Mouse (Mus musculus) thymus, adult 2 months (tissue): Measurements from ENCODE around the gene Lipa. TPM values are rescaled to one million over a fixed set of nuclear protein-coding genes. Genes with fewer than 3 reads are reported as not detected.

Source experiments
- DNase-seq: peaks from one replicate; pipeline ENCODE4 v3.0.0; 2021
- H3K27ac ChIP-seq: fragments of 200-500 bp; 2 replicates; pipeline ENCODE4 v1.5.1; 2012; ENCODE audit warnings: low read length, control low read depth; ENCODE audit not compliant: control insufficient read depth, insufficient read depth
- H3K27me3 ChIP-seq: fragments of 200-500 bp; 2 replicates; pipeline ENCODE4 v1.6.1; 2012; ENCODE audit warnings: mild to moderate bottlenecking, low read length, moderate library complexity, mixed read lengths; ENCODE audit not compliant: control insufficient read depth, insufficient read depth
- H3K36me3 ChIP-seq: fragments of 200-500 bp; 2 replicates; pipeline ENCODE4 v1.6.1; 2012; ENCODE audit warnings: mild to moderate bottlenecking, low read length, moderate library complexity; ENCODE audit not compliant: control insufficient read depth, insufficient read depth
- H3K4me1 ChIP-seq: fragments of 200-500 bp; replicated peaks from 2 replicates; pipeline ENCODE4 v1.6.1; 2012; ENCODE audit warnings: low read length; ENCODE audit not compliant: control insufficient read depth, insufficient read depth
- H3K4me3 ChIP-seq: fragments of 200-500 bp; 2 replicates; pipeline ENCODE4 v1.5.1; 2012; ENCODE audit warnings: mild to moderate bottlenecking, low read length, control low read depth, moderate library complexity; ENCODE audit not compliant: control insufficient read depth, insufficient read depth
- CTCF ChIP-seq: fragments of 200-500 bp; IDR thresholded peaks from 2 replicates; pipeline ENCODE4 v1.5.1; 2012; ENCODE audit warnings: mild to moderate bottlenecking, control low read depth, low read length, moderate library complexity, borderline replicate concordance; ENCODE audit not compliant: control insufficient read depth, poor library complexity, insufficient read depth; ENCODE audit errors: extremely low read depth
- POLR2A ChIP-seq: fragments of 200-500 bp; IDR thresholded peaks from 2 replicates; pipeline ENCODE4 v1.6.1; 2012; ENCODE audit warnings: mild to moderate bottlenecking, low read length, control low read depth, moderate library complexity; ENCODE audit not compliant: control insufficient read depth, poor library complexity, insufficient read depth; ENCODE audit errors: extremely low read depth
- WGBS: fragments of 180-500 bp; shearing (Covaris S2); methylation state at CpG from one replicate; pipeline ENCODE4 v1.1.7; 2018; 5-methylcytosine and 5-hydroxymethylcytosine counted together
- polyA plus RNA-seq: library from polyadenylated mRNA; depleted of rRNA; stranded (reverse); fragments of >200 nt; gene quantifications from 2 replicates; pipeline ENCODE4 v1.2.3, GENCODE M21; 2012

Lipa gene
- polyA plus RNA-seq, 1 experiment = 136 TPM

DNA sequence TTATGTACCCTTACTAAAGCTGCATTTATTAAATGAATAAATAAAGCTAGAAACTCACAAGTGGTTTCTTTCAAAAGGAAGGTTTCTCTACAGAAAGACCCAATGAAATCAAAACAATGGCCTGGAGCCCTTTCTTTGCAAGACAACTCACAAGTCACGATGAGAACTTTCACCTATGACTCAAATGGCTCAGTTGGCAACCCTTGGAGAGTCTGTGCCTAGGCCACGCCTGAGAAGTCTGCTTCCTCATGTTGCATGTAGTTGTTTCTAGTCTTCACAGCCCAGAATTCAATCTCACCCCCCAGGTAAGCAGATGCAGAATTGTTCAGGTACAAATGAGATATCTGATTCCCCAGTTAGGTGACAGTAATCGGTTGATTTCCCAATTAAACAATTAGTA lies 7.6 kb downstream of the Lipa start:
- TF ChIP-seq CTCF = no peak
- no peak for TF ChIP-seq POLR2A
- 92% methylated on average over 3 of the region's 3 CpGs for WGBS
- no peaks in the 10 kb centered on the region for H3K27me3 ChIP-seq
- no peak overlapping the region for H3K4me3 ChIP-seq
- peaks cover 72% of the 10 kb centered on the region for H3K36me3 ChIP-seq
- DNase-seq = no peak
- no peak overlapping the region for H3K27ac ChIP-seq
- peaks cover 29% of the 10 kb centered on the region for H3K4me1 ChIP-seq

DNA sequence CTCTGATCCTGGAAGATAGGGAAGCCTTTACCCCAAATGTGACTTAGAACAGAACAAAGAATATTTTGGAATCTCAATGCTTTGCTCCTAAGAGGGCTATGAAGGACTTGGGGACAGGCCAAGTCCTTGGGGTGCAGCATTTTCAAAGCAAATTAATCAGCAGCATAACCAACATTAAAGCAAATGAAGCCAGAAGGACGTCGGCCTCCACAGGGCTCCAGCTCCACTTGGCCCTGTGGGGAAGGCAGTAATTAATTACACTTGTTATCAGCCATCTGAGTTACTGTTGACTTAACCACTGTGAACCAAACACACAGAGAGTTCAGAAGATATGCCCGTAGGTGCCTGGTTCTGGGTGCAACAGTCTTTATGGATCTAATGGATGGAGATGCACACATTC lies 8.5 kb downstream of the Lipa start:
- WGBS = 94% methylated on average over 3 of the region's 3 CpGs
- H3K27me3 ChIP-seq = no peaks in the 10 kb centered on the region
- H3K36me3 ChIP-seq = peaks cover 64% of the 10 kb centered on the region
- TF ChIP-seq POLR2A (no peak), CTCF (no peak)
- H3K4me1 ChIP-seq = peaks cover 34% of the 10 kb centered on the region
- no peak for DNase-seq
- no peak overlapping the region for H3K27ac ChIP-seq
- H3K4me3 ChIP-seq = no peak overlapping the region

DNA sequence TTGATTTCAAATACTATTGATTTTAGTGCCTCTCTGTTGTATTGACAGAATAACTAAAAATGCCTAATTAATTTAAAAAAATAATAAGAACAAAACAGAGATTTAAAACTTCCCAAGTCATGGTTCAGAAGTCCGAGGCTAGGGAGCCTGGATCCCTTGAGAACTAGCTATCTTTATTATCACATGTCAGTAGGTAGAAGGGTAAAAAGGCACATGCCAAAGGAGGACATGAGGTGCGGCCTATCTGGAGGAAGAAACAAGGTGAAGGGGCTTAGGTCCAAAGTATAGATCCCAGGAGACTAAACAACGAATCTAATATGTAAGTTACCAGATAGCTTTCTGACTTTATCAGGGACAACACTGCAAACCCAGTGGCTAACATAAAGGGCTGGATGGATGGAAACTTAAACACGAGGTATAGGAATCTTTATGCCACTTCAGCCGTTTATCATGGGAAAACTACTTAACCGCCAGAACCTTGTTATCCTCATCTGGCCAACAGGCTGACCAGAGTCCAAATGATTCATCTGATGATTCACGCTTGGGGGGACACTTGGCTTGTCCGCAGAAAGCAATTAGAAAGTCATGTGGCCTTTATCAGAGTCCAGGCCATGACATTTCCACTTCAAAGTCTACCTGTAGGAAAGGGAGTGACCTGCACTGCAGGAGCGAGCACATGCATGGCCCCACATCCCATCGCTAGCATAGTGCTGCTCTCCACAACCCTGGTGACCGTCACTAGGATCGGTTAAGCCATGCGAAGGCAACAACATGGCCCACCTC lies 9.3 kb downstream of the Lipa start:
- 98% methylated on average over 13 of the region's 13 CpGs for WGBS

DNA sequence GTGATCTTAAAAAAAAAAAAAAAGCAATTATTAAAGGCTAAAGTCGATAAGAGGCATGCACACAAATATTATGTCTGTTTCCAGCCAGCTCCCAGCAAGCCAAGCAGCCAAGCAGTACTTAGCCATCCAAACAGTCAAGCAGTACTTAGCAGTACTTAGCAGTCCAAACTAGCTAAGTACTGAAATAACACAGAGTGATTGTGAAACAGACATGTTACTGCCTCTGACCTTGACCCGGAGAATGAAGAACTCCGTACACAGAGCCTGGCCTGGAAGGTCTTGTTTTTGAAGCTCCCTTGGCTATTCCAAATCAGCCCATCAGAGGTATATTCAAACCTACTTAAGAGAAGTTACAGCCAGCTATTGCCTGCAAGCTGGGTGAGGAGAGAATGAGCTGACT lies 10.1 kb downstream of the Lipa start:
- H3K36me3 ChIP-seq = peaks cover 55% of the 10 kb centered on the region
- H3K4me1 ChIP-seq = peaks cover 32% of the 10 kb centered on the region
- no peak for DNase-seq
- H3K27ac ChIP-seq = no peak overlapping the region
- H3K4me3 ChIP-seq = no peak overlapping the region
- WGBS = 97% methylated on average over 3 of the region's 3 CpGs
- TF ChIP-seq POLR2A (no peak), CTCF (no peak)
- H3K27me3 ChIP-seq = no peaks in the 10 kb centered on the region

More for the DNA sequence above, 9.3 kb downstream of the Lipa start:
- Histone ChIP-seq H3K27me3 (no peaks in the 10 kb centered on the region), H3K36me3 (peaks cover 56% of the 10 kb centered on the region), H3K4me1 (peaks cover 32% of the 10 kb centered on the region), H3K27ac (no peak overlapping the region), H3K4me3 (no peak overlapping the region)
- no peak for DNase-seq
- TF ChIP-seq POLR2A = no peak
- TF ChIP-seq CTCF = no peak

DNA sequence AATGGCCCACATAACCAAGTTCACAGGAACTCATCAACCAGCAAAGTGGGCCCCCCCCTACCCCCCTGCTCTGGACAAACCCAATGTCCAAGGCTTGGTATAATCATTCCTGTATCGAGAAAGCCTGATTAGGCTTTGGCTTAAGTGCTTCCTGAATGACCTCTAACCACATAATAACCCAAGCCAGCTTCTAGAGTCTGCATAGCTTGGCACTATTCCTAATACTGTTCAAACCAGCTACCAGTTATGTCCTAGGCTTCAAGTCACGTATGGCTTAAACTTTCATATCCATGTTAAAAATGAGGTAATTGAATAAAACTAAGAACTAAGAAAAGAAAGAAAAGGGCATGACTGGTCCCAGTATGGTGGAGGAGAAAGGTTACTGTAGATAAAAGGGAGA lies 10.9 kb downstream of the Lipa start:
- TF ChIP-seq POLR2A (no peak), CTCF (no peak)
- Histone ChIP-seq H3K27ac (peak overlapping the region; percentile 25; the same call in 1 of the 2 replicates), H3K36me3 (peaks cover 48% of the 10 kb centered on the region), H3K4me3 (no peak overlapping the region), H3K27me3 (no peaks in the 10 kb centered on the region), H3K4me1 (peaks cover 33% of the 10 kb centered on the region)
- WGBS = 95% methylated on average over 2 of the region's 2 CpGs
- no peak for DNase-seq

DNA sequence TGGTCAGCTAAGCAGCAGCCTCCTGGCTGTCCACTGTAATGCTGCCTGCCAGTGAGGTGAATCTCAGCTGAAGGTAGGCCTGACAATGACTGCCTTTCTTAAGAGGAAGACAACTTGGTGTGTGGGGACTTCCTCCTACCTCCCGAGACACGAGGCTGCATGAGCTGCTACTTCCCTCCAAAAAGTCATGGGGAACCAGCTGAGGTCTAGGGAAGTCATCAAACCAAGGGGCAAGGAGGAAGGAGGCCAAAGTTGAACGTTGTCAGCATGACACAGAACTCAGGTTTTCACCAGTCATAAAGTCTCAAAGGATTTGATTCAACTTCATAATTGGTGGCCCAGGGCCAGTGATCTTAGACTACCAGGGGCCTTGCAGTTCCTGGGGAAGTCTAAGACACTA lies 11.6 kb downstream of the Lipa start:
- H3K4me1 ChIP-seq = peaks cover 32% of the 10 kb centered on the region
- TF ChIP-seq POLR2A (no peak), CTCF (no peak)
- peak; percentile 27 for DNase-seq
- no peak overlapping the region for H3K4me3 ChIP-seq
- 21% methylated on average over 3 of the region's 3 CpGs for WGBS
- no peaks in the 10 kb centered on the region for H3K27me3 ChIP-seq
- peak overlapping the region; percentile 43 for H3K27ac ChIP-seq
- peaks cover 41% of the 10 kb centered on the region for H3K36me3 ChIP-seq
